Mouse (Mus musculus) C2C12 (cell line): ENCODE results near the gene Cct3.

Experiments used
- CTCF ChIP-seq: IDR thresholded peaks from one replicate; pipeline ENCODE4 v1.5.1; 2011; ENCODE audit not compliant: control insufficient read depth, insufficient read depth, insufficient read length
- FOSL1 ChIP-seq: IDR thresholded peaks from one replicate; pipeline ENCODE4 v1.8.0; 2011; ENCODE audit warnings: mild to moderate bottlenecking, low read length; ENCODE audit not compliant: poor library complexity, insufficient read depth, severe bottlenecking
- MAX ChIP-seq: IDR thresholded peaks from one replicate; pipeline ENCODE4 v1.6.1; 2011; ENCODE audit warnings: mild to moderate bottlenecking, control low read depth
- MYOD1 ChIP-seq: IDR thresholded peaks from one replicate; pipeline ENCODE4 v1.6.1; 2011; ENCODE audit warnings: low read depth; ENCODE audit not compliant: control insufficient read depth, insufficient read length
- USF1 ChIP-seq: IDR thresholded peaks from one replicate; pipeline ENCODE4 v1.6.1; 2011; ENCODE audit warnings: low read depth, mild to moderate bottlenecking, control low read depth, moderate library complexity

- TF ChIP-seq CTCF: no peak
- TF ChIP-seq USF1: no peak
- no peak for TF ChIP-seq MAX
- TF ChIP-seq MYOD1: no peak
- TF ChIP-seq FOSL1: no peak
These were observed 62.7 kb downstream of the Cct3 start for GRCm38 (mm10) chr3:88359584-88359983.
